Mouse (Mus musculus): ENCODE measurements at regions not wholly inside any gene's neighbourhood (a gene's known extent, or its start where the extent isn't known, plus 50 kb on each side); places are given as distances from the start of the nearest gene placed in this dataset.

- Histone ChIP-seq H3K79me2 (ENCODE audit: control insufficient read depth, insufficient read depth) (no peaks in the 10 kb centered on the region), H3ac (ENCODE audit: control insufficient read depth, insufficient read length, low read depth) (no peak overlapping the region), H3K27me3 (ENCODE audit: control insufficient read depth, insufficient read depth, insufficient read length) (no peaks in the 10 kb centered on the region), H3K4me3 (ENCODE audit: insufficient read depth, poor library complexity, severe bottlenecking) (no peak overlapping the region), H3K36me3 (ENCODE audit: control insufficient read depth, insufficient read depth) (no peaks in the 10 kb centered on the region), H3K79me3 (ENCODE audit: low read depth) (no peaks in the 10 kb centered on the region)
- no peak for TF ChIP-seq MYOD1 (IDR thresholded peaks at IDR 0.05; ENCODE audit: control insufficient read depth, insufficient read length, low read depth)
- TF ChIP-seq MYOG (IDR thresholded peaks at IDR 0.05; ENCODE audit: control insufficient read depth, extremely low read depth, insufficient read length) = no peak
- TF ChIP-seq CTCF (IDR thresholded peaks at IDR 0.05; ENCODE audit: control insufficient read depth, insufficient read depth, insufficient read length) = no peak
- no peak for TF ChIP-seq CEBPB (IDR thresholded peaks at IDR 0.05; ENCODE audit: low read depth)
- no peak for TF ChIP-seq MAX (IDR thresholded peaks at IDR 0.05)
These were observed 395.1 kb upstream of the 3110018I06Rik start for GRCm38 (mm10) chr12:107093326-107093725.

DNA sequence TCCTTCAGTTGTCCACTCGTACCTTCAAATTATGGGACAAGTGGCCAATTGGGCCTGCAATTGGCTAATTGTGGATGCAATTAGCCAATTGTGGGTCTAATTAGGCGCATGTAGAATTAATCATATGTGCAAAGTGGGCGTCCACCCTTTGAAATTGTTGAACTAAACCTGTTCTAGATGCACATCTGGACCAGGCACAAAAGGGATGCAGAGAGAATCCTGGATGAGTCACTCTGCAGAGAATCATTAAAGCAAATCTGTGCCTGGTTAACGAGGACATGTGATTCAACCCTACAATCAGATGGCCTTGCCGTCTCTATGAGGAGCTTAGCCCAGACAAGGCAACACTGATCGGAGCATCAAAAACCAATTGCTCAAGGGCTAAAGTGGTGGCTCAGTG, 393.0 kb upstream of the 3110018I06Rik start:
- Histone ChIP-seq H3K79me2 (ENCODE audit: control insufficient read depth, insufficient read depth) (no peaks in the 10 kb centered on the region), H3K4me3 (ENCODE audit: insufficient read depth, poor library complexity, severe bottlenecking) (no peak overlapping the region), H3K27me3 (ENCODE audit: control insufficient read depth, insufficient read depth, insufficient read length) (no peaks in the 10 kb centered on the region), H3K36me3 (ENCODE audit: control insufficient read depth, insufficient read depth) (no peaks in the 10 kb centered on the region), H3K79me3 (ENCODE audit: low read depth) (no peaks in the 10 kb centered on the region), H3ac (ENCODE audit: control insufficient read depth, insufficient read length, low read depth) (no peak overlapping the region)
- TF ChIP-seq MAX (IDR thresholded peaks at IDR 0.05) = no peak
- no peak for TF ChIP-seq FOSL1 (IDR thresholded peaks at IDR 0.05; ENCODE audit: insufficient read depth, low read length, poor library complexity, severe bottlenecking)
- no peak for TF ChIP-seq CEBPB (IDR thresholded peaks at IDR 0.05; ENCODE audit: low read depth)
- TF ChIP-seq USF1 (IDR thresholded peaks at IDR 0.05; ENCODE audit: low read depth) = no peak
- TF ChIP-seq MYOD1 (IDR thresholded peaks at IDR 0.05; ENCODE audit: control insufficient read depth, insufficient read length, low read depth) = no peak
- no peak for TF ChIP-seq CTCF (IDR thresholded peaks at IDR 0.05; ENCODE audit: control insufficient read depth, insufficient read depth, insufficient read length)
- TF ChIP-seq MYOG (IDR thresholded peaks at IDR 0.05; ENCODE audit: control insufficient read depth, extremely low read depth, insufficient read length) = no peak

DNA sequence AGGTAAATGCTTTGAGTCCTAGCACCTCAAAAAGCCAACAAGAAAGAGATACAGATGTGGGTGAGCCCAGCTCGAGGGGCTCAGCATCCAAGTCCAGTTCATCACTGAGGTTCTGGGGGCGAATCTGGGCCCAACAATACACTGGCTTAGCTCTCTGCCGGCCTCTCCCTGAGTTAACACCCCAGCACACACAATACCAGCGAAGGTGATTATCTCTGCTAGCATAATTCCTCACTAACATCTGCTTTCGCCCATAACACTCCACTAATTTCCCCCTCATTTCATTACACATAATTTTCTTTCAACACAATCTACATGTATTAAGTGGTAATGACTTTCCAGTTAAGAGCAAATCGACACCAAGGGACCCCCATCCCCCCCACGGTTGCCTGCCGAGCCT, 383.9 kb upstream of the 3110018I06Rik start:
- H3K27me3 ChIP-seq (ENCODE audit: control insufficient read depth, insufficient read depth, insufficient read length) = no peaks in the 10 kb centered on the region

DNA sequence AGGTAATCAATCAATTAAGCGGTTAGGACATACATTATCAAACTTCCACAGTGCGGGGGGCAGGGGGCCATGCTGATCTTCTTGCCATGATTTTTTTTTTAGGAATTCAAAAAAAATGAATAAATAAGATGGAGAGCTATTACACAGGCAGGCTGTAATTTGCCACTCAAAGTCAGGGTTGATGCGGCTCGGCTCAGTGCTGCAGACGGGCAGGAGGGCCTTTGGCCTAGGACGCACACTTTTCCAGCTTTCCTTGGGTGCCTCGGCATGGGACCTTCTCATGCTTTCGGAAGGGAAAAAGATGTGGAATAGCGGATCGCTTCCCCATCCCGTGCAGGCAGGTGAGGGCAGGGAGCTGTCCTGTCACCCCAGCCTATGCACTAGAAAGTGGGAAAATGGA, 383.4 kb upstream of the 3110018I06Rik start:
- Histone ChIP-seq H3K4me3 (ENCODE audit: insufficient read depth, poor library complexity, severe bottlenecking) (no peak overlapping the region), H3K79me2 (ENCODE audit: control insufficient read depth, insufficient read depth) (no peaks in the 10 kb centered on the region), H3ac (ENCODE audit: control insufficient read depth, insufficient read length, low read depth) (no peak overlapping the region), H3K36me3 (ENCODE audit: control insufficient read depth, insufficient read depth) (no peaks in the 10 kb centered on the region), H3K79me3 (ENCODE audit: low read depth) (no peaks in the 10 kb centered on the region), H3K27me3 (ENCODE audit: control insufficient read depth, insufficient read depth, insufficient read length) (no peaks in the 10 kb centered on the region)
- TF ChIP-seq USF1 (IDR thresholded peaks at IDR 0.05; ENCODE audit: low read depth) (no peak), FOSL1 (IDR thresholded peaks at IDR 0.05; ENCODE audit: insufficient read depth, low read length, poor library complexity, severe bottlenecking) (no peak), MYOG (IDR thresholded peaks at IDR 0.05; ENCODE audit: control insufficient read depth, extremely low read depth, insufficient read length) (no peak)

More for the DNA sequence above, 383.9 kb upstream of the 3110018I06Rik start:
- Histone ChIP-seq H3K4me3 (ENCODE audit: insufficient read depth, poor library complexity, severe bottlenecking) (no peak overlapping the region), H3K79me3 (ENCODE audit: low read depth) (no peaks in the 10 kb centered on the region), H3K36me3 (ENCODE audit: control insufficient read depth, insufficient read depth) (no peaks in the 10 kb centered on the region), H3ac (ENCODE audit: control insufficient read depth, insufficient read length, low read depth) (no peak overlapping the region), H3K79me2 (ENCODE audit: control insufficient read depth, insufficient read depth) (no peaks in the 10 kb centered on the region)
- no peak for TF ChIP-seq USF1 (IDR thresholded peaks at IDR 0.05; ENCODE audit: low read depth)
- no peak for TF ChIP-seq MYOG (IDR thresholded peaks at IDR 0.05; ENCODE audit: control insufficient read depth, extremely low read depth, insufficient read length)
- TF ChIP-seq CEBPB (IDR thresholded peaks at IDR 0.05; ENCODE audit: low read depth) = no peak
- no peak for TF ChIP-seq CTCF (IDR thresholded peaks at IDR 0.05; ENCODE audit: control insufficient read depth, insufficient read depth, insufficient read length)
- TF ChIP-seq MAX (IDR thresholded peaks at IDR 0.05) = no peak
- no peak for TF ChIP-seq FOSL1 (IDR thresholded peaks at IDR 0.05; ENCODE audit: insufficient read depth, low read length, poor library complexity, severe bottlenecking)
- TF ChIP-seq MYOD1 (IDR thresholded peaks at IDR 0.05; ENCODE audit: control insufficient read depth, insufficient read length, low read depth) = no peak

DNA sequence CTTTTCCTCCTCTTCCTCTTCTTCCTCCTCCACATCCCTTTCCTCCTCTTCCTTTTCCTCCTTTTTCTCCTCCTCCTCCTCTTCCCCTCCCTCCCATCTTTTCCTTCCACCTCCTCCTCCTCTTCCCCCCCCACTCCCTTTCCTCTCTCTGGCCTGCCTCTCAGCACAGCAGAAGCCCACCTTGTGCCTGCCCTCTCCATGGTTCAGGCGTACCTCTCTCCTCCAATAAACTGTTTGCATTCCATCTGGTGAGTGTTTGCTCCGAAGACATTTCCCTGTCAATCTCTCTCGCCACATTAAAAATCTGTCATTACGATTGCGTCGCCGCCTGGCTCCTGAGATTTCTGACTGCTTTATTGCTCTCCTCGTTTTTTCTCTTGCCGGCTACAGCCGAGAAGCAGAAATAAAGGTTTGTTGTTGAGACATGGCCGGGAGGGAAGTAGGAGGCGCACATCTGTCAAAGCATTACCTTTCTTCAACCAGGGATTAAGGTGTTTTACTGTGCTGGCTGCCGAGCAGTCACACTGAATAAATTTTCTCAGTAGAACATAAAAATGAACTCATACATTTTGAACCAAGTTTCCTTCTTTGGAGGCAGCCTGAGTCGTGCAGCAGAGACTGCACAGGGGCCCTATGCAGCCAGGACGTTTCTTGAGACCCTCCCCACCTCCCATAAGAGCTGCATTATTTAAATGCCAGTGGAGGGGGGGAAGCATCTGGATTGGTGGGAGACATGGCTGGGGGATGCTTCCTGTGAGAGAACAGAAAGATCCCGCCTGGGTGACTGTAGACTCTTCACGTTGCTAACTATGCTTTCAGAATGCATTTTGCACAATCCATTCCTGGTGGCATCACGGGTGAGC, 376.3 kb upstream of the 3110018I06Rik start:
- no peak overlapping the region for H3ac ChIP-seq (ENCODE audit: control insufficient read depth, insufficient read length, low read depth)
- no peak overlapping the region for H3K4me3 ChIP-seq (ENCODE audit: insufficient read depth, poor library complexity, severe bottlenecking)
- no peaks in the 10 kb centered on the region for H3K79me2 ChIP-seq (ENCODE audit: control insufficient read depth, insufficient read depth)
- no peaks in the 10 kb centered on the region for H3K36me3 ChIP-seq (ENCODE audit: control insufficient read depth, insufficient read depth)
- no peaks in the 10 kb centered on the region for H3K79me3 ChIP-seq (ENCODE audit: low read depth)
- H3K27me3 ChIP-seq (ENCODE audit: control insufficient read depth, insufficient read depth, insufficient read length) = no peaks in the 10 kb centered on the region
- TF ChIP-seq FOSL1 (IDR thresholded peaks at IDR 0.05; ENCODE audit: insufficient read depth, low read length, poor library complexity, severe bottlenecking) (no peak), MAX (IDR thresholded peaks at IDR 0.05) (no peak), CEBPB (IDR thresholded peaks at IDR 0.05; ENCODE audit: low read depth) (no peak), MYOG (IDR thresholded peaks at IDR 0.05; ENCODE audit: control insufficient read depth, extremely low read depth, insufficient read length) (no peak), MYOD1 (IDR thresholded peaks at IDR 0.05; ENCODE audit: control insufficient read depth, insufficient read length, low read depth) (no peak), CTCF (IDR thresholded peaks at IDR 0.05; ENCODE audit: control insufficient read depth, insufficient read depth, insufficient read length) (no peak), USF1 (IDR thresholded peaks at IDR 0.05; ENCODE audit: low read depth) (no peak)

- Histone ChIP-seq H3K79me3 (ENCODE audit: low read depth) (no peaks in the 10 kb centered on the region), H3ac (ENCODE audit: control insufficient read depth, insufficient read length, low read depth) (no peak overlapping the region), H3K79me2 (ENCODE audit: control insufficient read depth, insufficient read depth) (no peaks in the 10 kb centered on the region), H3K27me3 (ENCODE audit: control insufficient read depth, insufficient read depth, insufficient read length) (no peaks in the 10 kb centered on the region), H3K36me3 (ENCODE audit: control insufficient read depth, insufficient read depth) (no peaks in the 10 kb centered on the region), H3K4me3 (ENCODE audit: insufficient read depth, poor library complexity, severe bottlenecking) (no peak overlapping the region)
- TF ChIP-seq USF1 (IDR thresholded peaks at IDR 0.05; ENCODE audit: low read depth) = no peak
- no peak for TF ChIP-seq MAX (IDR thresholded peaks at IDR 0.05)
These were observed 370.1 kb upstream of the 3110018I06Rik start for GRCm38 (mm10) chr12:107118364-107118763.
